Mouse (Mus musculus) MN1 (cell line): Measurements from ENCODE around the gene Oas1c.
"Not testable (repeated sequence)": the region's sequence is repeated elsewhere in the genome, so short reads cannot be mapped to it uniquely, and the experiment has no call there.

Experiments used
- DNase-seq: peaks from one replicate; pipeline ENCODE4 v3.0.0-alpha.2; 2016; ENCODE audit warnings: low spot score

The Oas1c gene

GRCm38 (mm10) chr5:120811951-120812819 is at the start of gene Oas1c:
TSS of gene Oas1c (minus strand) at chr5:120812514.
- peak; percentile 95 for DNase-seq

- no peak for DNase-seq
Observed at GRCm38 (mm10) chr5:120861121-120861520, 48.8 kb upstream of the Oas1c start, which contains the start of gene Oas1h. TSS of gene Oas1h (plus strand) at chr5:120861421.

GRCm38 (mm10) chr5:120859241-120859640 is 46.9 kb upstream of the Oas1c start:
- DNase-seq: no peak

- peak; percentile 10 for DNase-seq
Observed at GRCm38 (mm10) chr5:120849601-120850136, 37.4 kb upstream of the Oas1c start.

- DNase-seq: no peak
Observed at GRCm38 (mm10) chr5:120847067-120847466, 34.8 kb upstream of the Oas1c start, which contains the start of gene Oas1f. TSS of gene Oas1f (plus strand) at chr5:120847367.

GRCm38 (mm10) chr5:120844713-120845112 is 32.4 kb upstream of the Oas1c start:
- no peak for DNase-seq

GRCm38 (mm10) chr5:120836731-120837585 is 24.6 kb upstream of the Oas1c start:
- DNase-seq: no peak

GRCm38 (mm10) chr5:120833335-120834280 is 21.3 kb upstream of the Oas1c start:
- no peak for DNase-seq

GRCm38 (mm10) chr5:120831031-120831430 is 18.7 kb upstream of the Oas1c start:
- no peak for DNase-seq

GRCm38 (mm10) chr5:120818999-120819398 is 6.7 kb upstream of the Oas1c start:
- no peak for DNase-seq

GRCm38 (mm10) chr5:120815949-120816348 is 3.6 kb upstream of the Oas1c start:
- no peak for DNase-seq

- no peak for DNase-seq
Observed at GRCm38 (mm10) chr5:120813023-120813422, 709 bp upstream of the Oas1c start.

- no peak for DNase-seq
Observed at GRCm38 (mm10) chr5:120809171-120809570, 3.1 kb downstream of the Oas1c start.

GRCm38 (mm10) chr5:120806458-120806857 is 5.9 kb downstream of the Oas1c start:
- peak; percentile 27 for DNase-seq

- DNase-seq: no peak
Observed at GRCm38 (mm10) chr5:120803596-120803995, 8.7 kb downstream of the Oas1c start.

GRCm38 (mm10) chr5:120798943-120799342 is 13.4 kb downstream of the Oas1c start:
- not testable (repeated sequence) for DNase-seq

- not testable (repeated sequence) for DNase-seq
Observed at GRCm38 (mm10) chr5:120798147-120798546, 14.2 kb downstream of the Oas1c start.

GRCm38 (mm10) chr5:120795480-120796034 is 16.8 kb downstream of the Oas1c start, which contains the start of gene Oas1e:
TSS of gene Oas1e (minus strand) at chr5:120795530.
- DNase-seq: not testable (repeated sequence)

- DNase-seq: peak; percentile 49
Observed at GRCm38 (mm10) chr5:120793043-120793442, 19.3 kb downstream of the Oas1c start.

GRCm38 (mm10) chr5:120787042-120787441 is 25.3 kb downstream of the Oas1c start:
- no peak for DNase-seq

- no peak for DNase-seq
Observed at GRCm38 (mm10) chr5:120782446-120782845, 29.9 kb downstream of the Oas1c start.
